Mouse (Mus musculus) neural tube, embryonic 15.5 days (tissue): ENCODE results near the gene Ndufb4. TPM values are rescaled to one million over a fixed set of nuclear protein-coding genes. Genes with fewer than 3 reads are reported as not detected.
"Not testable (repeated sequence)": the region's sequence is repeated elsewhere in the genome, so short reads cannot be mapped to it uniquely, and the experiment has no call there.

Source experiments
- ATAC-seq: fragments of 200-750 bp; cut with Nextera tagmentation; 2 replicates; pipeline ENCODE4 v1.8.0; 2017; ENCODE audit warnings: mild to moderate bottlenecking, moderate TSS enrichment, moderate library complexity; ENCODE audit not compliant: low FRiP score
- H3K27ac ChIP-seq: fragments of 300-500 bp; sonication (generic); replicated peaks from 2 replicates; pipeline ENCODE4 v1.5.1; 2015; ENCODE audit warnings: mild to moderate bottlenecking, inconsistent platforms
- H3K27me3 ChIP-seq: fragments of 300-500 bp; sonication (generic); replicated peaks from 2 replicates; pipeline ENCODE4 v1.6.1; 2015; ENCODE audit warnings: inconsistent platforms
- H3K36me3 ChIP-seq: fragments of 300-500 bp; sonication (generic); 2 replicates; pipeline ENCODE4 v1.6.1; 2015; ENCODE audit warnings: inconsistent platforms
- H3K4me1 ChIP-seq: fragments of 300-500 bp; sonication (generic); 2 replicates; pipeline ENCODE4 v1.6.1; 2015; ENCODE audit warnings: inconsistent platforms
- H3K4me2 ChIP-seq: fragments of 300-500 bp; sonication (generic); 2 replicates; pipeline ENCODE4 v1.6.1; 2015; ENCODE audit warnings: inconsistent platforms, mild to moderate bottlenecking, moderate library complexity
- H3K4me3 ChIP-seq: fragments of 300-500 bp; sonication (generic); replicated peaks from 2 replicates; pipeline ENCODE4 v1.5.1; 2015; ENCODE audit warnings: mild to moderate bottlenecking, inconsistent platforms
- H3K9ac ChIP-seq: fragments of 300-500 bp; sonication (generic); replicated peaks from 2 replicates; pipeline ENCODE4 v1.6.1; 2015; ENCODE audit warnings: mild to moderate bottlenecking, inconsistent platforms
- H3K9me3 ChIP-seq: fragments of 300-500 bp; sonication (generic); replicated peaks from 2 replicates; pipeline ENCODE4 v1.6.1; 2016; ENCODE audit warnings: inconsistent platforms
- WGBS: fragments of 180-500 bp; shearing (Covaris S2); methylation state at CpG from one replicate; pipeline ENCODE4 v1.1.7; 2015; ENCODE audit warnings: mixed read lengths; 5-methylcytosine and 5-hydroxymethylcytosine counted together
- polyA plus RNA-seq: library from polyadenylated mRNA; unstranded; fragments of >200 nt; fragmentation: Nextera tagmentation; extraction: Ambion mirVana; gene quantifications from 2 replicates; pipeline ENCODE4 v1.2.1, GENCODE M21; 2015

Ndufb4 gene
- polyA plus RNA-seq, 1 experiment from 2014 or later, result 69.7 TPM

GRCm38 (mm10) chr16:37651467-37651866, 2.8 kb downstream of the Ndufb4 start:
- H3K27me3 ChIP-seq, result no peaks in the 10 kb centered on the region
- peaks cover 18% of the 10 kb centered on the region for H3K36me3 ChIP-seq
- H3K9ac ChIP-seq, result no peak overlapping the region
- H3K4me3 ChIP-seq, result no peak overlapping the region
- H3K9me3 ChIP-seq, result no peaks in the 10 kb centered on the region
- H3K27ac ChIP-seq, result no peak overlapping the region
- 77% methylated on average over 5 of the region's 5 CpGs for WGBS
- peaks cover 29% of the 10 kb centered on the region for H3K4me1 ChIP-seq
- ATAC-seq, result no peak
- no peak overlapping the region for H3K4me2 ChIP-seq

GRCm38 (mm10) chr16:37649068-37649467, 5.2 kb downstream of the Ndufb4 start:
- Histone ChIP-seq H3K4me1 (peaks cover 18% of the 10 kb centered on the region), H3K4me3 (no peak overlapping the region), H3K36me3 (peaks cover 28% of the 10 kb centered on the region), H3K9me3 (no peaks in the 10 kb centered on the region), H3K27me3 (no peaks in the 10 kb centered on the region), H3K9ac (no peak overlapping the region), H3K4me2 (no peak overlapping the region), H3K27ac (no peak overlapping the region)
- ATAC-seq, result no peak
- WGBS, result 90% methylated on average over 5 of the region's 5 CpGs

- Histone ChIP-seq H3K9me3 (no peaks in the 10 kb centered on the region), H3K4me3 (no peak overlapping the region), H3K27me3 (no peaks in the 10 kb centered on the region), H3K36me3 (peaks cover 28% of the 10 kb centered on the region), H3K27ac (no peak overlapping the region), H3K4me1 (peaks cover 12% of the 10 kb centered on the region), H3K9ac (no peak overlapping the region), H3K4me2 (no peak overlapping the region)
- no peak for ATAC-seq
- 96% methylated on average over 8 of the region's 8 CpGs for WGBS
Observed at GRCm38 (mm10) chr16:37647936-37648335, 6.3 kb downstream of the Ndufb4 start.

GRCm38 (mm10) chr16:37647067-37647466, 7.2 kb downstream of the Ndufb4 start:
- H3K4me1 ChIP-seq, result peaks cover 3% of the 10 kb centered on the region
- no peak overlapping the region for H3K4me2 ChIP-seq
- 86% methylated on average over 16 of the region's 16 CpGs for WGBS
- no peak overlapping the region for H3K9ac ChIP-seq
- H3K9me3 ChIP-seq, result no peaks in the 10 kb centered on the region
- H3K4me3 ChIP-seq, result no peak overlapping the region
- H3K27me3 ChIP-seq, result no peaks in the 10 kb centered on the region
- peaks cover 28% of the 10 kb centered on the region for H3K36me3 ChIP-seq
- no peak overlapping the region for H3K27ac ChIP-seq
- ATAC-seq, result no peak

GRCm38 (mm10) chr16:37645799-37646198, 8.5 kb downstream of the Ndufb4 start:
- Histone ChIP-seq H3K4me1 (0 out of 2 replicates have a peak, but pooled peaks cover 2% of the 10 kb centered on the region), H3K27me3 (no peaks in the 10 kb centered on the region), H3K9ac (no peak overlapping the region), H3K9me3 (no peaks in the 10 kb centered on the region), H3K4me3 (no peak overlapping the region), H3K4me2 (no peak overlapping the region), H3K36me3 (peaks cover 28% of the 10 kb centered on the region), H3K27ac (no peak overlapping the region)
- WGBS, result 92% methylated on average over 3 of the region's 3 CpGs
- ATAC-seq, result no peak

- Histone ChIP-seq H3K27me3 (no peaks in the 10 kb centered on the region), H3K27ac (no peak overlapping the region), H3K4me3 (no peak overlapping the region), H3K9me3 (no peaks in the 10 kb centered on the region), H3K36me3 (peaks cover 28% of the 10 kb centered on the region), H3K9ac (no peak overlapping the region), H3K4me2 (no peak overlapping the region), H3K4me1 (0 out of 2 replicates have a peak, but pooled peaks cover 1% of the 10 kb centered on the region)
- ATAC-seq, result no peak
- 93% methylated on average over 8 of the region's 8 CpGs for WGBS
Observed at GRCm38 (mm10) chr16:37645211-37645610, 9.0 kb downstream of the Ndufb4 start.

GRCm38 (mm10) chr16:37644486-37644885, 9.8 kb downstream of the Ndufb4 start:
- ATAC-seq, result no peak
- H3K9me3 ChIP-seq, result no peaks in the 10 kb centered on the region
- 95% methylated on average over 5 of the region's 5 CpGs for WGBS

GRCm38 (mm10) chr16:37640522-37640921, 13.7 kb downstream of the Ndufb4 start:
- H3K9ac ChIP-seq, H3K9me3 ChIP-seq, H3K4me1 ChIP-seq, H3K4me2 ChIP-seq, H3K27ac ChIP-seq, ATAC-seq, H3K4me3 ChIP-seq, H3K27me3 ChIP-seq, H3K36me3 ChIP-seq: not testable (repeated sequence)

More at GRCm38 (mm10) chr16:37644486-37644885, 9.8 kb downstream of the Ndufb4 start:
- no peaks in the 10 kb centered on the region for H3K4me1 ChIP-seq
- no peak overlapping the region for H3K4me2 ChIP-seq
- no peaks in the 10 kb centered on the region for H3K27me3 ChIP-seq
- H3K36me3 ChIP-seq, result peaks cover 28% of the 10 kb centered on the region
- no peak overlapping the region for H3K27ac ChIP-seq
- no peak overlapping the region for H3K4me3 ChIP-seq
- no peak overlapping the region for H3K9ac ChIP-seq

- Histone ChIP-seq H3K36me3 (no peaks in the 10 kb centered on the region), H3K27me3 (no peaks in the 10 kb centered on the region), H3K9me3 (no peaks in the 10 kb centered on the region), H3K4me3 (no peak overlapping the region), H3K4me1 (no peaks in the 10 kb centered on the region), H3K27ac (no peak overlapping the region), H3K9ac (no peak overlapping the region), H3K4me2 (no peak overlapping the region)
- no peak for ATAC-seq
Observed at GRCm38 (mm10) chr16:37637802-37638201, 16.5 kb downstream of the Ndufb4 start.

- no peak for ATAC-seq
- H3K27ac ChIP-seq, result no peak overlapping the region
- no peak overlapping the region for H3K4me2 ChIP-seq
- no peaks in the 10 kb centered on the region for H3K36me3 ChIP-seq
- no peak overlapping the region for H3K9ac ChIP-seq
- H3K27me3 ChIP-seq, result no peaks in the 10 kb centered on the region
- no peak overlapping the region for H3K4me3 ChIP-seq
- H3K4me1 ChIP-seq, result no peaks in the 10 kb centered on the region
- H3K9me3 ChIP-seq, result no peaks in the 10 kb centered on the region
- 70% methylated on average over 6 of the region's 6 CpGs for WGBS
Observed at GRCm38 (mm10) chr16:37636107-37636506, 18.1 kb downstream of the Ndufb4 start.

GRCm38 (mm10) chr16:37635095-37635494, 19.2 kb downstream of the Ndufb4 start:
- no peak overlapping the region for H3K27ac ChIP-seq
- H3K4me3 ChIP-seq, result no peak overlapping the region
- no peaks in the 10 kb centered on the region for H3K36me3 ChIP-seq
- no peaks in the 10 kb centered on the region for H3K4me1 ChIP-seq
- no peaks in the 10 kb centered on the region for H3K27me3 ChIP-seq
- no peak overlapping the region for H3K9ac ChIP-seq
- H3K9me3 ChIP-seq, result no peaks in the 10 kb centered on the region
- WGBS, result 90% methylated on average over 1 of the region's 1 CpGs
- no peak for ATAC-seq
- H3K4me2 ChIP-seq, result no peak overlapping the region

- WGBS, result 79% methylated on average over 9 of the region's 9 CpGs
- no peak overlapping the region for H3K27ac ChIP-seq
- no peak overlapping the region for H3K4me3 ChIP-seq
- no peak overlapping the region for H3K9ac ChIP-seq
- no peaks in the 10 kb centered on the region for H3K9me3 ChIP-seq
- no peaks in the 10 kb centered on the region for H3K36me3 ChIP-seq
- no peak overlapping the region for H3K4me2 ChIP-seq
- no peaks in the 10 kb centered on the region for H3K27me3 ChIP-seq
- ATAC-seq, result no peak
- peaks cover 2% of the 10 kb centered on the region; the same call in 1 of the 2 replicates for H3K4me1 ChIP-seq
Observed at GRCm38 (mm10) chr16:37634578-37634977, 19.7 kb downstream of the Ndufb4 start.

GRCm38 (mm10) chr16:37629011-37629410, 25.2 kb downstream of the Ndufb4 start:
- H3K36me3 ChIP-seq, result no peaks in the 10 kb centered on the region
- peaks cover 6% of the 10 kb centered on the region for H3K4me1 ChIP-seq
- peak overlapping the region; percentile 69; the same call in 1 of the 2 replicates for H3K27ac ChIP-seq
- peak; percentile 73; the same call in 1 of the 2 replicates for ATAC-seq
- no peak overlapping the region for H3K4me2 ChIP-seq
- no peaks in the 10 kb centered on the region for H3K9me3 ChIP-seq
- no peak overlapping the region for H3K9ac ChIP-seq
- H3K27me3 ChIP-seq, result no peaks in the 10 kb centered on the region
- 49% methylated on average over 7 of the region's 7 CpGs for WGBS
- no peak overlapping the region for H3K4me3 ChIP-seq
